Mouse (Mus musculus): ENCODE measurements at regions not wholly inside any gene's neighbourhood (a gene's known extent, or its start where the extent isn't known, plus 50 kb on each side); places are given as distances from the start of the nearest gene placed in this dataset.

DNA sequence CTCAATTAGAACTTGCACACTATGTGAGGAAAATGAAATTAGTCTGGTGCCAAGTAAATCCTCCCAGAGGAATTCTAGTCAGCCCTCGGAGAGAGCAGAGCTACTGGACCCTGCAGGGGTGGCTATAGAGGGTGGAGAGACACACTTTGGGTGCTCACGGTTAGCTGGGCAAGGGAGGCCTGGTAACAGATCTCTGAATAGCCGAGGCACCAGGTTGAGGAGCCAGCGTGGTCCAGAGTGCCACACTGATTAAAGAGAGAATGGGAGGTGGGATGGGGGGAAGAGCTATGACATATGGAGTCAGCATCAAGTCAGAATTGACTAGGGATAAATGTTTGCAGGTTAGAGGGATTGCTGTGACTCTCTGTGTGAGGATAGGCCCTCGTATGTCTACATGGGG is 90.1 kb downstream of the Cbln1 start:
- TF ChIP-seq CTCF (conservative IDR thresholded peaks at IDR 0.05; ENCODE audit: insufficient read depth, insufficient read length, low read depth, low read length) (no peak), POLR2A (IDR thresholded peaks at IDR 0.05; ENCODE audit: low read depth, low read length) (no peak)
